10 mouse cellular contexts compared by ENCODE assay signal in genomic region chr12:3817033-3817432, GRCm38 (mm10). TPM values are rescaled to one million over a fixed set of nuclear protein-coding genes. Genes with fewer than 3 reads are reported as not detected.
DNase-seq lines count a peak whose midpoint lies in the region; ATAC-seq and TF ChIP-seq lines count a peak whose summit lies in the region.
"Had no signal": no experiment of that assay in that cellular context is flagged by ENCODE, and none has a peak within 500 bp of the region (broad histone marks: within the 10 kb centered on the region; RNA-seq: fewer than 3 reads in every experiment).

No protein-coding gene starts in this region.

- TF ChIP-seq CTCF in gastrocnemius, adult 2 months (IDR thresholded peaks at IDR 0.05): peak; percentile 25; the same call in 1 of the 2 replicates
- peak; percentile 24; the same call in 1 of the 2 replicates for TF ChIP-seq CTCF in lung, embryonic 14.5 days (IDR thresholded peaks at IDR 0.05; ENCODE audit: low read depth)
- peak; percentile 4; the same call in 1 of the 2 replicates for TF ChIP-seq CTCF in bone marrow, adult 2 months (IDR thresholded peaks at IDR 0.05; ENCODE audit: control insufficient read depth, insufficient read depth, low read length)

- peaks cover 24% of the 10 kb centered on the region for H3K36me3 ChIP-seq in lung, embryonic 14.5 days (ENCODE audit: insufficient read depth)
- no peaks in the 10 kb centered on the region for H3K36me3 ChIP-seq in heart, embryonic 11.5 days (ENCODE audit: control insufficient read depth, insufficient read depth, low read length)

- TF ChIP-seq POLR2A in bone marrow, adult 2 months (IDR thresholded peaks at IDR 0.05; ENCODE audit: borderline replicate concordance, control insufficient read depth, low read depth, low read length): no peak

- peaks cover 17% of the 10 kb centered on the region for H3K4me1 ChIP-seq in lung, embryonic 14.5 days (ENCODE audit: insufficient read depth)
- no peaks in the 10 kb centered on the region for H3K4me1 ChIP-seq in bone marrow, adult 2 months (ENCODE audit: control insufficient read depth, insufficient read depth, low read length)
- peaks cover 25% of the 10 kb centered on the region for H3K4me1 ChIP-seq in heart, embryonic 11.5 days (ENCODE audit: control insufficient read depth, insufficient read depth, low read length)

- H3K9ac ChIP-seq in lung, embryonic 14.5 days: no peak overlapping the region
- no peak overlapping the region for H3K9ac ChIP-seq in heart, embryonic 11.5 days (ENCODE audit: low read depth, low read length)

- no peaks in the 10 kb centered on the region for H3K27me3 ChIP-seq in lung, embryonic 14.5 days (ENCODE audit: insufficient read depth, low read length)
- H3K27me3 ChIP-seq in heart, embryonic 11.5 days (ENCODE audit: control insufficient read depth, insufficient read depth, low read length): no peaks in the 10 kb centered on the region

- DNase-seq in gastrocnemius, adult 2 months: no peak
- DNase-seq in gastrocnemius, postnatal 25 days: no peak
- DNase-seq in lung, embryonic 14.5 days: no peak
- DNase-seq in lung, postnatal 36 days: no peak
- peak; percentile 40 for DNase-seq in left cerebral cortex, postnatal 4 days
- DNase-seq in neural tube, embryonic 10.5 days (ENCODE audit: extremely low spot score, low spot score): no peak
- DNase-seq: thymus, postnatal 36 days had no signal

- no peak for ATAC-seq in lung, embryonic 14.5 days (ENCODE audit: insufficient read depth)
- ATAC-seq in heart, embryonic 11.5 days (replicated peaks; ENCODE audit: insufficient number of reproducible peaks, low FRiP score, low TSS enrichment): no peak
- ATAC-seq: forebrain, embryonic 14.5 days had no signal

- WGBS in lung, embryonic 14.5 days: 63% methylated on average over 7 of the region's 7 CpGs
- 73% methylated on average over 7 of the region's 7 CpGs for WGBS in bone marrow, adult 2 months
- 67% methylated on average over 7 of the region's 7 CpGs for WGBS in heart, embryonic 11.5 days (ENCODE audit: insufficient replicate concordance)

- H3K9me3 ChIP-seq in lung, embryonic 14.5 days (ENCODE audit: low read depth, low read length): no peaks in the 10 kb centered on the region
- no peaks in the 10 kb centered on the region for H3K9me3 ChIP-seq in heart, embryonic 11.5 days (replicated peaks; ENCODE audit: control insufficient read depth, low read length)

- 0 out of 2 replicates have a peak overlapping the region, but pooled peaks have one; percentile 13 for H3K27ac ChIP-seq in gastrocnemius, adult 2 months
- H3K27ac ChIP-seq in lung, embryonic 14.5 days (ENCODE audit: low read depth): no peak overlapping the region
- no peak overlapping the region for H3K27ac ChIP-seq in bone marrow, adult 2 months (ENCODE audit: control insufficient read depth, insufficient read depth, low read depth, low read length, poor library complexity)
- H3K27ac ChIP-seq in heart, embryonic 11.5 days (ENCODE audit: low read depth, low read length): no peak overlapping the region

- H3K4me2 ChIP-seq in lung, embryonic 14.5 days: no peak overlapping the region
- no peak overlapping the region for H3K4me2 ChIP-seq in heart, embryonic 11.5 days

- H3K4me3 ChIP-seq in gastrocnemius, adult 2 months: no peak overlapping the region
- H3K4me3 ChIP-seq in lung, embryonic 14.5 days (ENCODE audit: low read depth, low read length): no peak overlapping the region
- H3K4me3 ChIP-seq in bone marrow, adult 2 months (replicated peaks; ENCODE audit: control insufficient read depth, low read depth, low read length): no peak overlapping the region
- H3K4me3 ChIP-seq in heart, embryonic 11.5 days (ENCODE audit: low read depth, low read length): no peak overlapping the region

- intact Hi-C loops in gastrocnemius, adult 2 months (cut with DNase I): no loop called here
- intact Hi-C loops in left cerebral cortex, postnatal 4 days (cut with DNase I): no loop called here

RNA-seq across cellular contexts. Expression of gene Dnmt3a, which starts 11.2 kb away (rescaled TPM):
- 10 to 100 TPM; 57.5 to 97.5 TPM for total RNA-seq in gastrocnemius, adult 2 months (2021)
- 100 to 1,000 TPM; 107 to 110 TPM for total RNA-seq in gastrocnemius, postnatal 25 days (2021)
- polyA plus RNA-seq in lung, embryonic 14.5 days (2014; fragmentation: Nextera tagmentation; extraction: Ambion mirVana): 88.0 and 95.5 TPM in 2 replicates
- 26.8 and 41.5 TPM in 2 replicates for polyA plus RNA-seq in bone marrow, adult 2 months (2011; ENCODE audit: insufficient read depth, insufficient read length, low replicate concordance, missing spikeins)
- total RNA-seq in left cerebral cortex, postnatal 4 days (2021): 100 to 1,000 TPM; 184 to 206 TPM
- polyA plus RNA-seq in heart, embryonic 11.5 days (2014; fragmentation: Nextera tagmentation; extraction: Ambion mirVana): 55.1 and 60.1 TPM in 2 replicates
